Mouse (Mus musculus) lung, postnatal 0 days (tissue): ENCODE results near the gene Gm9903.

Experiments
- CTCF ChIP-seq: IDR thresholded peaks from 2 replicates; pipeline ENCODE4 v1.5.1; 2016; ENCODE audit warnings: antibody characterized with exemption, mild to moderate bottlenecking
- EP300 ChIP-seq: IDR thresholded peaks from 2 replicates; pipeline ENCODE4 v1.6.1; 2016; ENCODE audit warnings: antibody characterized with exemption, mild to moderate bottlenecking, control low read depth

GRCm38 (mm10) chr5:33607434-33607833 lies 22.3 kb upstream of the Gm9903 start:
- no peak for TF ChIP-seq CTCF
- TF ChIP-seq EP300: no peak
